Mouse (Mus musculus): ENCODE measurements around the gene Nkx2-3. TPM values are rescaled to one million over a fixed set of nuclear protein-coding genes. Genes with fewer than 3 reads are reported as not detected.
A peak's percentile ranks its signal among the peaks of the same experiment; 100 is the strongest.

Gene Nkx2-3
- polyA plus RNA-seq, 1 experiment from 2014 or later, result 1.2 TPM

DNA sequence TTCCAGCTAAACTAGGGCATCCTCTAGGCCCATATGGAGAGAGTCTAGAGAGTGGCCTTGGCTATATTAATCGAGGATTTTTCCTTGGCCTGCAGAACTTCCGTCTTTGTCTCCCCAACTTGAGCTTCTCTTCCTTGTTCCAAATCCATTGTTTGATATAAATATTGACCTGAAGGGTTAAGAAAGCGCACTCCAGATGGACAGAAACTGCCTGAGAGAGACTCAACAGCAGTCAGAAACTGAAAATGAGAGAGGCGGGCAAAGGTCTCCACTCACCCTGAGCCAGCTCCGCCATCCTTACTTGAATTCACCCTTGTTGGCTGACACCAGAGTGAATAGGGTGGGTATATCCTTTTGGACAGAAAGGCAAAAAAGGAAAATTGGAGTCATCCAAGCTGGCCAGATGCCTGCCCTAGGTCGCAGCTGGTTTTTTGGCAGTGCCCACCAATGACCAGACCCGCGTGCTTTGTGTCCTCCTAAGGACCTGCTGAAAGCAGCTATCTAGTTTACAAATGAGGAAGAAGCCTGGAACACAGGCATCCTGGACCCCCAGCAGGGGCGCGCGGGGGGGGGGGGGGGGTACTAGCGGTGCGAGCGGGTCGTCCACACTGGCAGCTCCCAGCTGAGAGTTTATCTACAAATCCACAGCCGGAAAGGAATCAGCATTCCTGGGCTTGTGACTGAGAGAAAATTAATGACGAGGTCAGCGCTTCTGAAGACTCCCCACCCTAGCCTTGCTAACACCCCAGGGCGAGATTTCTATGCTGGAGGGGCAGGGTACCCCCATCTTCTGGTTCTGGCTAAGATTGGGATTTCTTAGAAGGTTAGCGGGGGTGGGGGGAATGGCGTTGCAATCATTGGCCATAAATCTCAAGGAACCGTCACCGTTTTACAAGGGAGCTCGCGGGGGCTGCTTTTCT is 13.1 kb upstream of the Nkx2-3 start:
- Histone ChIP-seq H3K4me2 (peak overlapping the region; percentile 37), H3K9ac (no peak overlapping the region), H3K9me3 (replicated peaks) (no peaks in the 10 kb centered on the region), H3K27me3 (replicated peaks) (peaks cover 94% of the 10 kb centered on the region), H3K27ac (no peak overlapping the region), H3K4me3 (no peak overlapping the region), H3K36me3 (no peaks in the 10 kb centered on the region), H3K4me1 (peaks cover 11% of the 10 kb centered on the region; the same call in 1 of the 2 replicates)
- WGBS (ENCODE audit: insufficient replicate concordance), result 8% methylated on average over 25 of the region's 25 CpGs
- no peak for ATAC-seq

- Histone ChIP-seq H3K4me1 (peaks cover 11% of the 10 kb centered on the region; the same call in 1 of the 2 replicates), H3K9me3 (replicated peaks) (no peaks in the 10 kb centered on the region), H3K36me3 (no peaks in the 10 kb centered on the region), H3K9ac (no peak overlapping the region), H3K27me3 (replicated peaks) (peaks cover 99% of the 10 kb centered on the region), H3K27ac (no peak overlapping the region), H3K4me2 (peak overlapping the region; percentile 37), H3K4me3 (0 out of 2 replicates have a peak overlapping the region, but pooled peaks have one; percentile 20)
- WGBS (ENCODE audit: insufficient replicate concordance), result under 1% methylated on average over 27 of the region's 27 CpGs
- no peak for ATAC-seq
These were observed 12.2 kb upstream of the Nkx2-3 start for GRCm38 (mm10) chr19:43599776-43600544.

DNA sequence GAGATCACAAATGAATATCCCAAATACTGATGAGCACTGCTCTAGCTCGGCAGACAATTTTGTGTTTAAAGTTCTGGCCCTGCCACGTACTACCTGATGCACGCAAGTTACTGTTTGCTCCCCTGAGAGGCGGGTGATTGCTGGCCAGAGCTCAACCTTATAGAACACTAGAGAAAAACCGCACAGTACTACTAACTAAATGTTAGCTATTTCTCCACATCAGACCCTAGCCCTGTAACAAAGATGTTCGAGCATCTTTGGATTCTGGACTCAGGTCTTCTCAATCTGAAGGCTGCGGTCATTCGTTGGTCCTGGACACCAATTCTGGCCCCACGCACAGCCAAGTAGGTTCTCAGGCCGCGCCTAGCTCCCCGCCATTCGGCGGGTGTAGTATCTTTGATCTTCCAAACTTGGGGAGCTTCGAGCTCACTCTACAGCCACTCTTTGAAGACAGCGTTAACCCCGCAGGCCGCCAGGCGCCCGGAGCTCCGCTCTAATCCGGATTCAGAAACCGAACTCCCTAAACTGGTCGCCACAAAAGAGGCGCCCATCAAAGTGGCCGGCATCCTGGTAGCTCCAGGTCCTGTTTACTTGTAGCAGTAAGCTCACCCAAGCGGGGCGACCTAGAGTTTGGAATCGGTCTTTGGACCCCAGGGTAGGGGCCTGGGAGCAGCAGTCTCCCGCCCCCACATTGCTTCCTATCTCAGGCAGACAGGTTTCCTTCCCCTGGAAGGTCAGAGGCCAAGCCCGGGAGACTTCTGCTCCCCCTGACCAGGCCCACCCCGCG is 11.4 kb upstream of the Nkx2-3 start:
- Histone ChIP-seq H3K4me3 (no peak overlapping the region), H3K9me3 (replicated peaks) (no peaks in the 10 kb centered on the region), H3K9ac (no peak overlapping the region), H3K4me2 (no peak overlapping the region), H3K36me3 (no peaks in the 10 kb centered on the region), H3K27me3 (replicated peaks) (peaks cover 99% of the 10 kb centered on the region), H3K4me1 (peaks cover 11% of the 10 kb centered on the region; the same call in 1 of the 2 replicates), H3K27ac (no peak overlapping the region)
- WGBS (ENCODE audit: insufficient replicate concordance), result 5% methylated on average over 33 of the region's 33 CpGs
- ATAC-seq, result no peak

DNA sequence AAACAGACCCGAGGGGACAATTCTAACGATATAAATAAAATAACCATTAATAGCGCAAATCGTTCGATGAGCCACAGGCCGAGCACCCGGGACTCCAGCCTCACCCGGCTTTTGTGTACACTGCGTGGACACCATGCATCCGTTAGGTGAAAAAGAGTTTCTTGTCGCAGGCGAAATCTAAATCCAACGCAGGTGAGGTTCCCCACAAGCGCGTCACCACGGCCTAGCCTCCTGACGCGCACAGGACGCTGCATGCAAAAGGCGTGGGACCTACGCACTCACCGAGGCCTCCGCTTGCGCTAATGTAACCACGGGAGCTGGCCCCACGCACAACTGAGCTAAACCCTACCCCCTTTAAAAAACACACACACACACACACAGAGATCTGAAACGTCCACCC is 10.7 kb upstream of the Nkx2-3 start:
- H3K27ac ChIP-seq, result no peak overlapping the region
- no peak overlapping the region for H3K4me2 ChIP-seq
- H3K4me1 ChIP-seq, result peaks cover 11% of the 10 kb centered on the region; the same call in 1 of the 2 replicates
- H3K9ac ChIP-seq, result no peak overlapping the region
- no peak for ATAC-seq
- no peaks in the 10 kb centered on the region for H3K36me3 ChIP-seq
- no peak overlapping the region for H3K4me3 ChIP-seq
- WGBS (ENCODE audit: insufficient replicate concordance), result 4% methylated on average over 27 of the region's 27 CpGs
- H3K9me3 ChIP-seq (replicated peaks), result no peaks in the 10 kb centered on the region
- H3K27me3 ChIP-seq (replicated peaks), result peaks cover 99% of the 10 kb centered on the region

GRCm38 (mm10) chr19:43601996-43602590 is 10.0 kb upstream of the Nkx2-3 start:
- no peak overlapping the region for H3K4me2 ChIP-seq
- whole genome bisulfite sequencing (ENCODE audit: insufficient replicate concordance), result 14% methylated on average over 12 of the region's 12 CpGs
- H3K27me3 ChIP-seq (replicated peaks), result peaks cover 99% of the 10 kb centered on the region
- no peaks in the 10 kb centered on the region for H3K36me3 ChIP-seq
- no peaks in the 10 kb centered on the region for H3K9me3 ChIP-seq (replicated peaks)
- H3K27ac ChIP-seq, result no peak overlapping the region
- no peak overlapping the region for H3K9ac ChIP-seq
- H3K4me1 ChIP-seq, result peaks cover 16% of the 10 kb centered on the region; the same call in 1 of the 2 replicates
- ATAC-seq, result no peak
- no peak overlapping the region for H3K4me3 ChIP-seq

DNA sequence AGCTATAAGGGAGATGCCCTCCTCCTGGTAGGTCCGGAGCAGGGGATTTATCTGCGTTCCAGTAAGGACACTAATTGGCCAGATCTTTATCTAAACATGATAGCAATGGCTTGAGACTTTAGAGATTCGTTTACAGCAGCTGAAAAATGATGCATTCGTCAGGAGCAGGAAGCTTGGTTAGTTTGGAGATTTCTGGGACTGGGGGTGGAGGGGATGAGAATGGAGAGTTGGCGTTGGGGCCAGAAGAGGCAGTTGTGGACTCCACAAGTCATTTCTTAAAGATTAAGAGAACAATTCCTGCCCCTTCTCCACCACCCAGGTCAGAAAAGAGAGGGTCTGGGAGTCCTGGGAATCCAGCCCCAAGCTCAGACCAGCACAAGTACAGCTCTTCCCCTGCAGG is 8.6 kb upstream of the Nkx2-3 start:
- no peak for ATAC-seq
- Histone ChIP-seq H3K27ac (no peak overlapping the region), H3K9me3 (replicated peaks) (no peaks in the 10 kb centered on the region), H3K4me1 (peaks cover 16% of the 10 kb centered on the region; the same call in 1 of the 2 replicates), H3K4me2 (no peak overlapping the region), H3K9ac (no peak overlapping the region), H3K36me3 (no peaks in the 10 kb centered on the region), H3K27me3 (replicated peaks) (peaks cover 100% of the 10 kb centered on the region), H3K4me3 (no peak overlapping the region)
- 14% methylated on average over 5 of the region's 5 CpGs for WGBS (ENCODE audit: insufficient replicate concordance)

DNA sequence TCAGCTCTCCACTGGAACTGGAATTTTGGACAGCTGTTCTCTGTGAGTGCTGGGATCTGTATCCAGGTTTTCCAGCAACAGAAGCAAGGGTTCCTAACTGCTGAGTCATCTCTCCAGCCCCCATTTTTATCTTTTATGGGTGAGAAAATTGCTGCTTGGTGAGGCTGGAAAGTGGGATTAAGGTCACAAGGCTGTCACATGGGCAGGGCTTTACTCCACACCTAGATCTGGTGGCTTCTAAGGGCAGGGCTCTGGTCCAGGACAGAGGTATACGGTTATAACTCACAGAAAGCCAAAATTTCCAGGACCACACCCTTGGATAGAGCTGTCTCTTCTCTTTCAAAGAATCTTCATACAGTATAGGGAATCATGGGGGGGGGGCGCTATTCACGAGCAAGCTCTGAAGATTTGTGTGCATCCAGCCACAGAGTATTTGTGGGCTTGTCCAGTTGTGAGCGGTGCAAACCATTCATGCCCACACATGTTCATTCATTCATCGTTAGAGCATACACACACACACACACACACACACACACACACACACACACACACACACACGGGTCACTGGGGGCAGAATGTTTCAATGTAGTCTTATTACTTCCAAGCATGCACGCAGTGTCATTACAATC is 7.5 kb upstream of the Nkx2-3 start:
- Histone ChIP-seq H3K4me2 (no peak overlapping the region), H3K4me1 (peaks cover 9% of the 10 kb centered on the region; the same call in 1 of the 2 replicates), H3K9me3 (replicated peaks) (no peaks in the 10 kb centered on the region), H3K36me3 (no peaks in the 10 kb centered on the region), H3K9ac (no peak overlapping the region), H3K27me3 (replicated peaks) (peaks cover 98% of the 10 kb centered on the region), H3K27ac (no peak overlapping the region), H3K4me3 (no peak overlapping the region)
- 18% methylated on average over 7 of the region's 7 CpGs for WGBS (ENCODE audit: insufficient replicate concordance)
- no peak for ATAC-seq

DNA sequence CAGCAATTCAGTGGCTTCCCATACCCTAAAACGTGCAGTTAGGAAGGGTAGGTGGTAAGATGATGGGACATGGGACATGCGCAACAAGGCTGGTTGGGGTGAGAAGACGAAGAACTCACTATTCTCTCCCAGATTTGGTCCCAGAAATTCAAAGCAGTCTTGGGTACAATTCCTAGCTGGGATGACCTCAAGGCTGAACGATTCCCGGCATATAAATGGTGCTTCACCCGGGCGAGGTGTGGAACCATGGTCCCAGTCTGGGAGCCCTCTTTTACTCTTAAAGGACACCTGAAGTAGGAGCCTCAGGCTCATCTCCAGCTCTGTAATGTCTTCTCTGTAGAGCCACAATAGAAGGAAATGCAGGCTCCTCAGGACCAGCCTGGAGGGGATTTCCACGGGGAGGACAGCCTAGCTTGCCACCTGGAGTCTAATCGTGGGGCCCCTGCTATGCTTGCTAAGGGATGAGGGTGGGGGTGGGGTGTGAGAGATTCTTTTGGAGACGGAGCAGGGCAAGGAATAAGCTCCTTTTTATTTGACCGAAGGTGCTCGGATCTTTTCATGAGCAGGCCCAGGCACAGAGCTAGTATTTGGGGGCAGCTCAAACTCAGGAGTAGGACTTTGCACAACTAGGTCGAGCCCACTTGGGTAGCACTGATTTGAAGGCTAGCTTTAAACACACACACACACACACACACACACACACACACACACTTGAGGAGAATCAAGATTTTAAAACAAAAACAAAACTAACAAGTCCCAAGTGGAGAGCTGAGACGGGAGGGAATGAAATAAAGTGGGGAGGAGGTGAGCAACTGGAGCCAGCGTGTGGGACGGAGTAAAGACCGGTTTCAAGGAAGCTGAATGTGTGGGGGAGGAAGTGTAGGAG is 6.2 kb upstream of the Nkx2-3 start:
- Histone ChIP-seq H3K9me3 (replicated peaks) (no peaks in the 10 kb centered on the region), H3K9ac (no peak overlapping the region), H3K4me3 (no peak overlapping the region), H3K27me3 (replicated peaks) (peaks cover 98% of the 10 kb centered on the region), H3K4me1 (0 out of 2 replicates have a peak, but pooled peaks cover 11% of the 10 kb centered on the region), H3K27ac (no peak overlapping the region), H3K36me3 (no peaks in the 10 kb centered on the region), H3K4me2 (peak overlapping the region; percentile 16; the same call in 1 of the 2 replicates)
- ATAC-seq, result no peak
- WGBS (ENCODE audit: insufficient replicate concordance), result 13% methylated on average over 17 of the region's 17 CpGs

GRCm38 (mm10) chr19:43606552-43607530 is 5.3 kb upstream of the Nkx2-3 start:
- Histone ChIP-seq H3K27ac (no peak overlapping the region), H3K27me3 (replicated peaks) (peaks cover 98% of the 10 kb centered on the region), H3K4me1 (0 out of 2 replicates have a peak, but pooled peaks cover 14% of the 10 kb centered on the region), H3K9me3 (replicated peaks) (no peaks in the 10 kb centered on the region), H3K4me2 (peak overlapping the region; percentile 16; the same call in 1 of the 2 replicates), H3K9ac (no peak overlapping the region), H3K4me3 (0 out of 2 replicates have a peak overlapping the region, but pooled peaks have one; percentile 7), H3K36me3 (no peaks in the 10 kb centered on the region)
- under 1% methylated on average over 37 of the region's 40 CpGs for WGBS (ENCODE audit: insufficient replicate concordance)
- ATAC-seq, result no peak
